Mouse (Mus musculus) MEL (cell line): ENCODE measurements at regions not wholly inside any gene's neighbourhood (a gene's known extent, or its start where the extent isn't known, plus 50 kb on each side); places are given as distances from the start of the nearest gene placed in this dataset.
"Not testable (repeated sequence)": the region's sequence is repeated elsewhere in the genome, so short reads cannot be mapped to it uniquely, and the experiment has no call there.

Experiments
- DNase-seq: peaks from one replicate; pipeline ENCODE4 v3.0.0; 2011; ENCODE audit warnings: low read depth, low spot score
- H3K27ac ChIP-seq: 2 replicates; pipeline ENCODE4 v1.5.1; 2012; ENCODE audit warnings: low read depth, mild to moderate bottlenecking, control low read depth, low read length, moderate library complexity; ENCODE audit not compliant: control insufficient read depth
- H3K27me3 ChIP-seq, 2 experiments: fragments of 150-350 bp in 1 of 2; sonication (generic) in 1 of 2; 2 replicates each; pipeline ENCODE4 v1.6.1; 2012; ENCODE audit warnings: low read length in 2 of 2, mild to moderate bottlenecking in 2 of 2, improper control_type of control experiment in 1 of 2, moderate library complexity in 1 of 2; ENCODE audit not compliant: insufficient read depth in 2 of 2, control insufficient read depth in 1 of 2
- H3K36me3 ChIP-seq, 2 experiments: 2 replicates each; pipeline ENCODE4 v1.6.1; 2012 to 2014; ENCODE audit warnings: low read length in 2 of 2, improper control_type of control experiment in 1 of 2, inconsistent platforms in 1 of 2, mild to moderate bottlenecking in 1 of 2; ENCODE audit not compliant: insufficient read depth in 2 of 2, control insufficient read depth in 1 of 2
- H3K4me1 ChIP-seq, 2 experiments: fragments of 150-350 bp in 1 of 2; sonication (generic) in 1 of 2; 2 replicates each; pipeline ENCODE4 v1.6.1; 2012; ENCODE audit warnings: low read length in 2 of 2, improper control_type of control experiment in 1 of 2, mild to moderate bottlenecking in 1 of 2; ENCODE audit not compliant: insufficient read depth in 2 of 2, control insufficient read depth in 1 of 2
- H3K4me3 ChIP-seq, 2 experiments: fragments of 150-350 bp in 1 of 2; sonication (generic) in 1 of 2; 2 replicates each; pipeline ENCODE4 v1.5.1; 2012; ENCODE audit warnings: low read depth in 2 of 2, low read length in 2 of 2, mild to moderate bottlenecking in 2 of 2, moderate library complexity in 2 of 2, control low read depth in 1 of 2, improper control_type of control experiment in 1 of 2; ENCODE audit not compliant: control insufficient read depth in 1 of 2, insufficient read depth in 1 of 2
- H3K79me2 ChIP-seq: 2 replicates; pipeline ENCODE4 v1.6.1; 2012; ENCODE audit warnings: mild to moderate bottlenecking, low read length, moderate library complexity; ENCODE audit not compliant: control insufficient read depth, poor library complexity, insufficient read depth
- H3K9ac ChIP-seq: 2 replicates; pipeline ENCODE4 v1.6.1; 2012; ENCODE audit warnings: low read depth, mild to moderate bottlenecking, control low read depth, low read length, moderate library complexity; ENCODE audit not compliant: control insufficient read depth, poor library complexity, severe bottlenecking
- H3K9me3 ChIP-seq: fragments of 150-350 bp; sonication (generic); replicated peaks from 2 replicates; pipeline ENCODE4 v1.6.1; 2012; ENCODE audit warnings: mild to moderate bottlenecking, low read length, improper control_type of control experiment, moderate library complexity; ENCODE audit not compliant: insufficient read depth
- CHD1 ChIP-seq: IDR thresholded peaks from 2 replicates; pipeline ENCODE4 v1.6.1; 2012; ENCODE audit warnings: low read depth, mild to moderate bottlenecking, inconsistent platforms, low read length, improper control_type of control experiment
- ELF1 ChIP-seq: IDR thresholded peaks from 2 replicates; pipeline ENCODE4 v1.6.1; 2014; ENCODE audit warnings: low read depth, mild to moderate bottlenecking, inconsistent platforms, low read length, improper control_type of control experiment, moderate library complexity
- EP300 ChIP-seq, 2 experiments: IDR thresholded peaks; 2 replicates each; pipeline ENCODE4 v1.6.1; 2011; ENCODE audit warnings: improper control_type of control experiment in 2 of 2, low read length in 2 of 2, low read depth in 1 of 2, mild to moderate bottlenecking in 1 of 2
- GABPA ChIP-seq: IDR thresholded peaks from 2 replicates; pipeline ENCODE4 v1.6.1; 2012; ENCODE audit warnings: low read depth, mild to moderate bottlenecking, inconsistent platforms, low read length, improper control_type of control experiment, moderate library complexity
- GATA1 ChIP-seq: IDR thresholded peaks from 2 replicates; pipeline ENCODE4 v1.6.1; 2011; ENCODE audit warnings: low read depth, low read length, improper control_type of control experiment
- KAT2A ChIP-seq: conservative IDR thresholded peaks from 2 replicates; pipeline ENCODE4 v1.6.1; 2012; ENCODE audit warnings: low read depth, low read length, improper control_type of control experiment, inconsistent platforms
- MAX ChIP-seq: IDR thresholded peaks from 2 replicates; pipeline ENCODE4 v1.6.1; 2011; ENCODE audit warnings: low read length, improper control_type of control experiment
- MAZ ChIP-seq: IDR thresholded peaks from 2 replicates; pipeline ENCODE4 v1.6.1; 2012; ENCODE audit warnings: low read depth, mild to moderate bottlenecking, inconsistent platforms, low read length, improper control_type of control experiment
- MEF2A ChIP-seq: IDR thresholded peaks from 2 replicates; pipeline ENCODE4 v1.6.1; 2014; ENCODE audit warnings: low read depth, mild to moderate bottlenecking, inconsistent platforms, low read length, improper control_type of control experiment; ENCODE audit not compliant: poor library complexity, insufficient replicate concordance, severe bottlenecking; ENCODE audit errors: extremely low read depth
- MXI1 ChIP-seq: IDR thresholded peaks from 2 replicates; pipeline ENCODE4 v1.6.1; 2011; ENCODE audit warnings: mild to moderate bottlenecking, low read depth, low read length, improper control_type of control experiment
- NELFE ChIP-seq: IDR thresholded peaks from 2 replicates; pipeline ENCODE4 v1.6.1; 2011; ENCODE audit warnings: low read depth, low read length, improper control_type of control experiment
- POLR2AphosphoS5 ChIP-seq: IDR thresholded peaks from 2 replicates; pipeline ENCODE4 v1.6.1; 2012; ENCODE audit warnings: low read depth, borderline replicate concordance, mild to moderate bottlenecking, inconsistent platforms, low read length, moderate library complexity, mixed read lengths
- RAD21 ChIP-seq: IDR thresholded peaks from 2 replicates; pipeline ENCODE4 v1.6.1; 2011; ENCODE audit warnings: mild to moderate bottlenecking, low read depth, low read length, improper control_type of control experiment
- RCOR1 ChIP-seq: IDR thresholded peaks from 2 replicates; pipeline ENCODE4 v1.6.1; 2012; ENCODE audit warnings: low read depth, mild to moderate bottlenecking, inconsistent platforms, low read length, improper control_type of control experiment
- SIN3A ChIP-seq: IDR thresholded peaks from 2 replicates; pipeline ENCODE4 v1.6.1; 2012; ENCODE audit warnings: low read length, improper control_type of control experiment, inconsistent platforms
- TAL1 ChIP-seq: IDR thresholded peaks from 2 replicates; pipeline ENCODE4 v1.6.1; 2012; ENCODE audit warnings: mild to moderate bottlenecking, inconsistent platforms, low read length, moderate library complexity, mixed read lengths
- TCF12 ChIP-seq: IDR thresholded peaks from 2 replicates; pipeline ENCODE4 v1.6.1; 2014; ENCODE audit warnings: low read depth, mild to moderate bottlenecking, inconsistent platforms, low read length, improper control_type of control experiment, moderate library complexity
- UBTF ChIP-seq: IDR thresholded peaks from 2 replicates; pipeline ENCODE4 v1.6.1; 2012; ENCODE audit warnings: low read depth, mild to moderate bottlenecking, inconsistent platforms, low read length, improper control_type of control experiment, moderate library complexity, borderline replicate concordance; ENCODE audit not compliant: insufficient read depth
- USF1 ChIP-seq: IDR thresholded peaks from 2 replicates; pipeline ENCODE4 v1.6.1; 2014; ENCODE audit warnings: low read depth, mild to moderate bottlenecking, inconsistent platforms, low read length, improper control_type of control experiment, moderate library complexity
- ZKSCAN1 ChIP-seq: IDR thresholded peaks from 2 replicates; pipeline ENCODE4 v1.6.1; 2012; ENCODE audit warnings: low read depth, mild to moderate bottlenecking, inconsistent platforms, low read length, improper control_type of control experiment, moderate library complexity

- H3K36me3 ChIP-seq, H3K9ac ChIP-seq, H3K4me1 ChIP-seq, H3K79me2 ChIP-seq, H3K27ac ChIP-seq, H3K4me3 ChIP-seq, H3K9me3 ChIP-seq, H3K27me3 ChIP-seq: not testable (repeated sequence)
- peak; percentile 46 for DNase-seq
- peak; percentile 64 to 74 for TF ChIP-seq EP300 (IDR thresholded peaks at IDR 0.05; ENCODE audit: low read depth in 1 of 2, low read length in 2 of 2)
- peak; percentile 16; the same call in 1 of the 2 replicates for TF ChIP-seq TAL1
- peak; percentile 75; the same call in 1 of the 2 replicates for TF ChIP-seq TCF12
- TF ChIP-seq GATA1: 0 out of 2 replicates have a peak, but pooled peaks have one; percentile 35
These were observed 653.7 kb upstream of the Diaph2 start for GRCm38 (mm10) chrX:129095809-129096208.

- TF ChIP-seq POLR2AphosphoS5: no peak
- TF ChIP-seq UBTF: no peak
- TF ChIP-seq MEF2A: no peak
- no peak for TF ChIP-seq USF1
- TF ChIP-seq RCOR1: no peak
- no peak for TF ChIP-seq TCF12
- TF ChIP-seq GABPA: no peak
- no peak for TF ChIP-seq ZKSCAN1
- TF ChIP-seq TAL1: no peak
- no peak for TF ChIP-seq MXI1
- TF ChIP-seq EP300 (IDR thresholded peaks at IDR 0.05; ENCODE audit: low read depth in 1 of 2, low read length in 2 of 2): no peak
- TF ChIP-seq ELF1: no peak
- no peak for TF ChIP-seq RAD21
- no peak for TF ChIP-seq KAT2A
- TF ChIP-seq NELFE: no peak
- TF ChIP-seq MAX: no peak
- TF ChIP-seq CHD1: no peak
- no peak for TF ChIP-seq MAZ
- no peak for TF ChIP-seq SIN3A
- H3K9me3 ChIP-seq: no peaks in the 10 kb centered on the region
- no peak overlapping the region for H3K27ac ChIP-seq
- no peak overlapping the region for H3K9ac ChIP-seq
- peaks cover 0 to 8% of the 10 kb centered on the region in 2 experiments; a peak in 2 of 4 replicates for H3K36me3 ChIP-seq
- no peak overlapping the region for H3K4me3 ChIP-seq
- no peaks in the 10 kb centered on the region for H3K27me3 ChIP-seq
- peaks cover 10 to 11% of the 10 kb centered on the region in 2 experiments; a peak in 3 of 4 replicates for H3K4me1 ChIP-seq
- H3K79me2 ChIP-seq: no peaks in the 10 kb centered on the region
- no peak for DNase-seq
These were observed 651.2 kb upstream of the Diaph2 start for GRCm38 (mm10) chrX:129098348-129098747.
